Mouse (Mus musculus) heart, adult 11 months (tissue): Measurements from ENCODE around the gene Clcnka.

ENCODE experiments used
- DNase-seq: peaks from one replicate; pipeline ENCODE4 v3.0.0; 2022

Gene Clcnka

DNA sequence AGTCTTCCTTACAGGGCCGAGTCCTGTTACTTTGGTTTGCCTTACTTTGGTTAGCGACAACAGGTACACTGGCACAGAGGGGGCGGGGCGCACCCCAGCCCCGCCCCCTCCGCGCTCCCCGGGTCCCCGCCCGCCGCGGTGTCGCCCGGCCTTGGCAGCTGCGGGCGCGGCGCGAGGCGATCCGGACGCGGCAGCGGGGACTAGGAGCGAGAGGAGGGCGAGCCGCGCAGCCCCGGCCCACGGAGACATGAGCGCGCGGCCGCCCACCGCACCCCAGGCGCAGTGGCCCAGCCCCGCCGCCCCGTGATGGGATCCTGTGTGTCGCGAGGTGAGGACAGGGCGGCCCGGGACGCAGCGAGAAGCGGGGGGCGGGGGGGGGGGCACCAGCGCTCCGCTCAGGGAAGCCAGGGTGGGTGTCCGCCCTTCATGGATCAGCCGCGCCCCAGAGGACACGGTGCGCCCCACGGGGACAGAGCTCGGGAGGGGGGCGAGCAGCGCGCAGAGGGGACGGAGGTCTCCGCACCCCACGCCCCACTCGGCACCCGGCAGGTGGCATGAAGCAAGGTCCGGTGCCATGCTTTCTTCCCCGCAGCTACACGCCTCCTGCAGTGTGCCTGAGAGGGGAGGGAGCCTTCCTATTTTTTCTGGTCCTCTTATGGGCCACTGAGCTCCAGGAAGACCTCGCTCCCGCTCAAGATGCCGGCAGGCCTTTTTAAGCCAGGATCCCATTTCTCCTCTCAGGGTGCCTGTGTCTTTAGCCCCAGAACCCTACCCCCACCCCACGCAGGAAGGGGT is 30.3 kb downstream of the Clcnka start, which contains the start of gene Fam131c:
Gene Fam131c (plus strand): TSS at position 224 of the 795 bp plus-strand sequence.
- DNase-seq: no peak

DNA sequence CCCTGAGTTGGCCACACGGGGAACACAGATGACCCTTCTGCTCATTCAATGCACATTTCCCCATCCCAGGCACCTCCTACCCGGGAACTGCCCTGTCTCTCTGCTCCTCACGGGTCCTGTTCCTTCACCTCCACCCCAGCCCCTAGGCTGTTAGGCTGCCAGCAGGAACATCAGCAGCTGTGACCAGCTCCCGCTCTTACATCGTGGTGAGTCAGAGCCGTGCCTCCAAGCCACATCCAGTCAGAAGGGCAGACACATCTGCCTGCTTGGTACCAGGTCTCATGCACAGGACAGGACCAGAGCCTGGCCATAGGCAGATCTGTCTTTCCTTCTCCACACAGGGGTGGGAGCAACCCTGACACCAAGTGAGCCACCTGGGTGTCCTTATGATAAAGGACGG is 32.6 kb downstream of the Clcnka start:
- DNase-seq: no peak

DNA sequence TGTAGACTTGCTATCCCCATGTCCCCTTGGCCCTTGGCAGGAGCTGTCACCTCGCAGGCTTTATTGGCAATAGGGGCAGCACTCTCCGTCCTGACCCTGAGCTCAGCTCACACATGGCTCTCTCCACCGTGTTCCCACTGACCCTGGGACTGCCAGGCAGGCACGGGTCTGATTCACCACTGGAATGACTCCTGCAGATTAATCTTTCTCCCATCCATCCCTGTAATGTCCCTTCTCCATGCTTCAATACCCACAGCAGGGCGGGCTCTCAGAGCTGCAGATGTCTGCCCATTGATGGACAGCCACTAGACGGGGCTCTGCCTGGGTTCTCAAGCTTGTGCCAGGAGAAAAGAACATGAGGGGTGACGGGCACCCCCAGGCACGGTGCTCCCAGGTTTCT is 33.4 kb downstream of the Clcnka start:
- DNase-seq: no peak

DNA sequence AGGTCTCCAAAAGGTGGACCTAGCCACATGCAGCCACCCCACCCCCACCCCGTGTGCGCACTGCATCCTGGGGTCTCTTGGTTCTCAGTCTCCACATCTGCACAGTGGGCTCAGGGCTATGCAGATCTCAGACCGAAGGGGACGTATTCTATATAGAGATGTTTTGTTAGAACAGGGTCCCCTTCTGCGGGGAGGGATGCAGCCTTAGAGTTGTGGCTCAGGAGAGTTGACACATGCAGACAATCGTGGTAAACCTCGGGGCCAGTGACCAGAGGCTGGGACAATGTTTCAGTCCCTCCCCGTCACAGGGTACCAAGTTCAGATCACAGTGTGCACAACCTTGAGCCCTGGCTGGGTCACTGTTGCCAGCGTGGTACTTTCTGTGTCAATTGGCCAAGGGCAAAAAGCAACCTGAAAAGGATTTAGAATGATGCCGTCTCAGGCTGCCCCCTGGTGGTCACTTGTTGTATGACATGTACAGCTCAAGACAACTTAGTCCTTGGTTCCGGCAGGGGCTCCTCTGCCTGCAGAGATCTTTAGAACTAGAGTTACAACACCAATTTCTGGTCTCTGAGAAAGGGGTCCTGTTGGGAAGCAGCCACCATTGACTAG is 35.5 kb downstream of the Clcnka start:
- DNase-seq: no peak

DNA sequence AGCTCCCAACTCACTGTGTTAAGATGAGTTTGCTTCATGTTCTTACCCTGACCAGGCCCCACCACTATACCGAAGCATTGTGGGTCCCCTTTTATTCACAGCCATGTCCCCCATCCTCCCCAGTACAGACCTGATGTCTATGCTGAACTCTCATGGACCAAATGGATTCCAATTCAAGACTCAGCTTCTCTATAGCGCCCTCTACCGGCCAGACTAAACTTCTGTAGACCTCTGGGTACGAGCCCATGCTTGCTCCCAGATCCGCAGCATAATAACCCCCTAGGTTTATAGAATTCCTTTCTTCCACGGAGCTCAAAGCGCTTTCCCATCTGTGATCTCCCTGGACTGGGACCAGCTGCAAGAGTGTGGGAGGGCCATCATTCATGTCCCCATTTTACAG is 37.7 kb downstream of the Clcnka start:
- DNase-seq: no peak

DNA sequence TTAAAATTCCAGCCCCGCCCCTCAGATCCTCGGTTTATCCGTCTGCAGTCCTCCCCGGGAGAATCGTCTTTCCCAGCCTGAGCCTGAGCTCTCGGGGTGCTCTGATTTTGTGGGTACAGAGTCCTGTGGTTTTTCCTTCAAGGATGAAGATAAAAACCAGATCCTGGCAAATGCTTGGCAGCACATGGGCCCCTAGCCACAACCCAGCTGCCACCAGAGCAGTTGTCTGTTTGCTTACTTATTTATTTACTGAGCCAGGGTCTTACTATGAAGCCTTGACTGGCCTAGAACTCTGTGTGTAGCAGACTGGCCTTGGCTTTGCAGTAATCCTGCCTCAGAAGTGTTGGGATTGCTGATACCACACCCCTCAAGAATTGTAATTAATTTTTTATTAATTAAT is 39.3 kb downstream of the Clcnka start:
- DNase-seq: no peak

DNA sequence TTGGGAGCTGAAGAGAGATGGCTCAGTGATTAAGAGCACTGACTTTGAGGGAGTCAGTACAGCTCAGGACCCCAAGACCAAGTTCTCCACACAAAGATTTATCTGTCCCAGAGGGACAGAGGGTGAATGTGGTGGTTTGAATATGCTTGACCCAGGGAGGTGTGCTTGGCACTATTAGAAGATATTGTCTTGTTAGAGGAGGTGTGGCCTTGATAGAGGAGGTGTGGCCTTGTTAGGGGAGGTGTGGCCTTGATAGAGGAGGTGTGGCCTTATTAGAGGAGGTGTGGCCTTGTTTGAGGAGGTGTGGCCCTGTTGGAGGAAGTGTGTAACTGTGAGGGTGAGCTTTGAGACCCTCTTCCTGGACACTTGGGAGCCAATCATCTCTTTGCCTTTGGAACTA is 40.7 kb downstream of the Clcnka start:
- DNase-seq: no peak

DNA sequence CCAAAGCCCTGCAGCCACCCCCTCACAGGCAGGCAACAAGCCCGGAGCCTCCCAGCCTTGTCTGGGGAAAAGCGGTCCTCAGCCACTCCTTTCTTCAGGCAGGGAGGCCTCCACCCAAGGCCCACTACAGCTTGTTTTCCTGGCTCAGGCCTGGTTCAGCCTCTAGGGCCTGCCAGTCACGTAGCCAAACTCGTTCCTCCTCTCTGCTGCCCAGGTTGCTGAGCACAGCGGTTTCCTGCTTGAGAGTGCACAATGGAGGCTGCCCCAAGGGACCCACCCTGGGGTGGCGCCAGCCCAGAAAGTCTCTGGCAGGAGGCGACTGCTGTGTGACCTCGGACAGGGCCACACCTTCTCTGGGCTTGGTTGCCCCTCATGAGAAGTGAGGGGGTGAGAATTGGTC is 44.7 kb downstream of the Clcnka start:
- DNase-seq: peak; percentile 98

DNA sequence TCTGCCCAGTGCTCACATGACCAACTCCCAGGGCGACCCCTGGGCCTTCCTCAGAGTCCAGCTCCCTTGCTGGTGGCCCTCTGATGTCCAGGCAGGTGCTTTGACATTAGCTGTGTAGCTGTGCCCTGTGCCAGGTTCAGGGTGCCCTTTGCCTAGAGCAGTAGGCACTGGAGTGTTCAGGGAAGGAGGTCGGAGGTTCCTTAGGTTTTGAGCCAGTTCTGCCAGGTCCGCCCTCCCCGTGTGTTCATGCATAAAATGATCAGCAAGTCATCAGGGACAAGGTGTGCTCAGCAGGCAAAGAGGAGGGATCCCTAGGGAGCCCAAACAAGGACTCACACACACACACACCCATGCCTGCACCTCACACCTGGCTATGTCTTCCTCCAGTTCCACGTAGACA is 45.5 kb downstream of the Clcnka start:
- DNase-seq: no peak

DNA sequence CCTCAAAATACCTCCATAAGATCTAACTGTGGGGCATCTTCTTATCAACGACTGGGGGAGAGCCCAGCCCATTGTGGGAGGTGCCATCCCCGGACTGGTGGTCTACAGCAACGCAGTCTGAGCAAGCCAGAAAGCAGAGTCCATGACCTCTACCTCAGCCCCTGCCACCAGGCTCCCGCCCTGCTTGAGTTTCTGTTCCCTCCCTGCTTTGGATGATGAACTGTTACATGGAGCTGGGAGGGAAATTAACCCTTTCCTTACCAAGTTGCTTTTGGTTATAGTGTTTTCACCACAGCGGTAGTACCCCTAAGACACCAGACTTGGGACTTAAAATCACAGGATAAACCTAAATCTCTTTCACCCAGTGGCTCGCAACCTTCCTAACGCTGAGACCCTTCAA is 46.6 kb downstream of the Clcnka start:
- DNase-seq: no peak

DNA sequence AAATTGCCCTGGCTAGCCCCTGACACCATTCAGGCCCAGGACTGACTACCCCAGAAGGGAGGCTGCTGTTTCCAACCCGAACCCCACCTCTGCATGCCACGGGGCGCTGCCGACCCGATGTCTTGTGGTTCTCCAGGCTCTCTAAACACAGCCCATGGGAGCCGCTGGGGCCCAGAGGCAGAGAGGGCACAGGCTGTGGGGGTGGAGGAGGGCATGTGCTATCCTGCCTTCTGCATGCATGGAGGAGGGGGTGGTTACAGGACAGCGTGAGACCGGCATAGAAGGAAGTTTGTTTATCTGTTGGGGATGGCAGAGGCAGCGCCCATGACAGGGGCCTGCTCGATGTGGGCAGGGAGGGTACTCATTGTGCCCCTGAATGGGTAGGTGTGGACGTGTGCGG is 48.5 kb downstream of the Clcnka start:
- DNase-seq: no peak

DNA sequence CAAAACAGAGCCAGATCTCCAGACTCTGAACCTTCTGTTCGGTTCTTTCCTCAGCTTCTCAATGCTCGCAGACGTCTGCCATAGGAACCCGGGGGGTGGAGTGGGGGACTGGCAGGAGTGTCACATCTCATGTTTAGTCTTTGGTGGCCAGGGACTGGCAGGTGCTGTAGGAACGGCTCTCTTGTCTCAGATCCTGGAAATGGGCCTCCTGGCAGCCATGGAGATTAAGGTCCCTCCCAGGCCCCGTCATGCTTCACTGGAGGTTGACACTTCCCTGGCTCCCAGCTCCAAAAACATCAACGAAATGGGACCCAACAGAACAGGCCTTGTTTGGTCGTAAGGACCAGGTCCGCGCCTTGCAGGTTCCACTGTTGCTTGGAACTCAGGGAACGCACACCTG is 49.9 kb downstream of the Clcnka start:
- no peak for DNase-seq

DNA sequence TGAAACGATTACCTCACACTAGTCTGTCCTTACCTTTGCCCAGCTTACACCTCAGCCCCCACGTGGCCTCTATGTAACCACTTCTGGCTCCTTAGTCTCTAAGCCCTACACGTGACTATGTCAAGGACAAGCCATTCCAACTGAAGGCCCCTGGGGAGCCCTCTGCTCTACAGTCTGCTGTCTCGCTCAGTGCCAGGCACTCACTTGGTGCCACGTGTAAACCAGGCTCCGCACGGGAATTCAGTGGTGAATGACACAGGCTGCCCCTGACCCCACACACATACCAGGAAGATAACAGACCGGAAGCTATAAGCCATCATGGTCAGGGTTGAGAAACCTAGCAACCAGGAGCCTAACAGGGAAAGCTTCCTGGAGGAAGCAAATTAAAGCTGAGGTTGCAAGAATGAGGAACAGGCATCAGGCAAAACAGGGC is 51.1 kb downstream of the Clcnka start:
- DNase-seq: no peak

DNA sequence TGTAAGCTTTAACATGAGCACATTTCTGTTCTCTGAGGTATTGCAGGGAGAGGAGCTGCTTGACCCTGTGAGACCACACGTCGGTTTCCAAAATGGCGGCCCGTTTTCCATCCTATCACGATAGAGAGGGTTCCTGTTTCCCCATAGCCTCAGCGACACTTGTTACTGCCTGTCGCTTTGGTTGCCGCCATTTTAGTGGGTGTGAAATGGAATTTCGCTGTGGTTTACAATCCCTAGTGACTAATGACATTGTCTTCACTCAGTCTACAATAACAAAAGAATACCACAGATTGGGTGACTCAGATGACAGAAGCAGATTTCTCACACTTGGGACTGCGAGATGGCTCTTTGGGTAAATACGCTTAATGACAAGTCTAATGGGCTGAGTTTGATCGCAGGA is 53.3 kb downstream of the Clcnka start:
- no peak for DNase-seq

DNA sequence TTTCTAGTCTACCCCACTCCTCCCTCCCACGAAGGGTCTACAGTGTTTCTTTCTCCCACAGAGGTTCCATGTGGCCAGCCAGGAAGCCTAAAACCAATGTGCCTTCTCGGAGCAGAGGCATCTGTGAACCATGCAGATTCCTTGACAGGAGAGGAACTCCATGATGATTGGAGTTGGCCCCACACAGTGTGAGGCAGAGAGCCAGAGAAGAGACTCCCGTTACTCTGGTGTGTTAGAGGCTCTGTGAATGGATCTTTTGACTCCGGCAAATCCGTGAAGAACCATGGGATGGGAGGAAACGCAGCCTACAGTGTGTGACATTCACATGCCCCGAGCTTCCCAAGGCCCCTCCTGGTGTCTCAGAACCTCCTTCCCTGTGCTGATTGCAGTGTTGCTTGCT is 55.0 kb downstream of the Clcnka start:
- DNase-seq: no peak

DNA sequence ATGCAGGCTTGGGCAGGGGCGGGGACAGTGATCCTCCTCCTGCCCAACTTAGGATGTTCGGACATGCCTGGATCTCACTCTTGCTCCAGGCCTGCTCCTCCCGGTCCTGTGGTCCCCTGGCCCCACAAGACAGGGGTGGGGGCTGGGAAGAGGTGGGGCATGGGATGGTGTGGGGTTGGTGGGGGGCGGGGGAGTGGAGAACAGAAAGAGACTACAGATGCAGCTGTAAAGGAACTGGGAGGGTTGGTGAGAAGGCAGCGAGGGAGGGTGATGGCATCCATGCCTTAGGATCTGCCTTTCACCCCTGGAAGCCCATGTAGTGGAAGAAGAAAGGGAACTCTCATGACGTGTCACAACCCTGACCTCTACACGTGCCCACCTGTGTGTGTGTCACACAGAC is 57.0 kb downstream of the Clcnka start:
- no peak for DNase-seq

DNA sequence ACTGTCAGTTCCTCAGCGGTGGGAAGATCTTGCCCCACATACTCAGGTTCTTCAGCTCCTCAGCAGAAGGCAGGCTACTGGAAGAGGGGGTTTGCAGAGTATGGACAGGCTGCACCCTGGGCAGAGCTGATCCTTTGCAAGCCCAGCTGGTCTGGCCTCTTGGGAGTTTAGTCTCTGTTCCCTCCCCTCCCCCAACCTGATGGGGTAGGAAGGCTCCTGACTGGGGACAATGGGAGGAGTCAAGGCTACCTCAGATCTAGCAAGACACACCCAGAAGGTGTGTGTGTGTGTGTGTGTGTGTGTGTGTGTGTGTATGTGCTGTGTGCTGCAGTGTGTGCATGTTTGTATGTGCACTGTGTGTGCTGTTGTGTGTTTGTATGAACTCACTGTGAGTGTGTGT is 59.7 kb downstream of the Clcnka start:
- DNase-seq: no peak

DNA sequence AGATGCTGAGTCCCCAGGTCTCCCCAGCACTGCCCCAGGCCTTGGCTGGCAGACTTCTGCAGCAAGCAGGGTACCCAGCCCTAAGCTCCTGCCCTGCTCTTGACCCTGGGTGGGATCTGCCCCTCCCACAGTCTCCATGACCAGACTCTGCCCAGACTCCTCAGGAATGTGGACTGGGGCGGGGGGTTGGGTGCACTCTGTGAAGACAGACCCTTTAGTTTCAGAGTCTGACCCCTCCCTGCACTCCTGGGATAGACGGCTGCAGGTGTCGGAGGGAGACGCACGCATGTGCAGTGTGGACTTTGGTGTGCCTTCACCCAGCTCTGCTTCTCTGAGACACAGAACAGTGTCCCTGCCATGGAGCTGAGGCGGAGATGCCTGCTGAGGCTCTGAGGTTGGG is 60.5 kb downstream of the Clcnka start:
- no peak for DNase-seq

DNA sequence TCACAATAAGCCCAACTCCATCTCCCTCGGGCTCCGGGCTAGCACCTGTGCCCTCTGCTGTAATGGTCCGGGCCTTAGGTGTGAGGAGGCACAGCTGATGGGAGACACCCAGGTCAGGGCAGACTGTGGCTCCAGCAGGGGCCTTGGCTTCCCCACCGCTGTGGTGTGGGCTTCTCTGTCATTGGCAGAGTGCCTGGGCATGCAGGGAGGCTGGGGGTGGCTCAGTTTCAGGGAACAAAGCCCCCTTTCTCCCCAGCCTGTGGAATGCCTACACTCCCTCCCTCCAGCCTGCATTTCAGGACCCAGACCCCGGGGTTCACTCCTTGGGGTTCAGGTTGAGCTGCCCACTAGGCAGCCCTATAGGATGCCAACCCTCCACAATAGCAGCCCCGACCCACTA is 62.3 kb downstream of the Clcnka start:
- DNase-seq: no peak

DNA sequence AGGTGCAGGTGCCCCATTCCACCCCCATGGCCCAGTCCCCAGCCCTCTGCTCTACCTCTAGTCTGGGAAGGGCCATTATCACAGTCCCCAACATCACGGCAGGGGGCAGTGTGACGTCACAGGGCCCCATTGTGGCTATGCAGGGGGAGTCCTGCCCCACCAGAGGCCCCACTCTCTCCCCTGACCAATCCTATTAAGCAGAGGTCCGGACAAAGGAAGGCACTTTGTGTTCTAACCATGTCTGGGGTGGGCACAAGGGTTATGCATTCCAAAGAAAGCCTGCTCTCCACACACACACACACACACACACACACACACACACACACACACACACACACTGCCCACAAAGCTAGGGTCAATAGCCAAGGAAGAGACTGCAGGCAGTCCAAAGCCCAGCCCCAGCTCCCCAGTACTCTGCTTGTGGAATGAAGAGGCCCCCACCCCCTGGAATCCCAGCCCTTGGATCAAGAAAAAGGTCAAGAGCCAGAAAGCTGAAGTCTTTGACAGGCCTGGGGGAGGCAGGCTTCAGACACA is 63.2 kb downstream of the Clcnka start:
- no peak for DNase-seq

DNA sequence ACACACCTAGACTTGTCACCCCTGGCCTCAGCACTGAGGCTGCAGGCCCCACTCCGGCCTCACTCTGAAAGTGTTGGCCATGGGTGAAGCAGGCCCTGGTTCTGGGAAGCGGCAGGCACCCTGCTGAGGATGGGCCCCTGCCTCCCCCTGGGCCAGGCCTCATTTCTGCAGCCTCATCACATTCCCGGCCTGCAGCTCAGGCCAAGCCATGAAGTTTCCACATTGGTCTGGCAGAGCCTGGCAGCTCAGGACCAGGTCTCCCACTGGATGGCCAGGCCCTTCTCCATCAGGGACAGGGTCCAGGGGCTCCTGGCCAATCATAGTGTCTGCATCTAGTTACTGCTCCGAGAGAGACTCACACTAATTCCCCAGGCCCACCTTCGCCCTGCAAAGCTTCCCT is 63.8 kb downstream of the Clcnka start:
- DNase-seq: no peak
